Mouse (Mus musculus) midbrain, postnatal 0 days (tissue): ENCODE measurements around the gene Plpp3. TPM values are rescaled to one million over a fixed set of nuclear protein-coding genes. Genes with fewer than 3 reads are reported as not detected.

Source experiments
- ATAC-seq: fragments of 200-750 bp; cut with Nextera tagmentation; 2 replicates; pipeline ENCODE4 v1.8.0; 2017; ENCODE audit warnings: moderate number of reproducible peaks, mild to moderate bottlenecking, moderate TSS enrichment, moderate library complexity; ENCODE audit not compliant: low FRiP score
- DNase-seq: peaks from one replicate; pipeline ENCODE4 v3.0.0-alpha.2; 2015; ENCODE audit warnings: low spot score
- H3K27ac ChIP-seq: fragments of 300-500 bp; sonication (generic); 2 replicates; pipeline ENCODE4 v1.5.1; 2014; ENCODE audit warnings: low read depth, mild to moderate bottlenecking, low read length, mixed read lengths
- H3K27me3 ChIP-seq: fragments of 300-500 bp; sonication (generic); 2 replicates; pipeline ENCODE4 v1.6.1; 2014; ENCODE audit warnings: low read length, control low read depth, mixed read lengths; ENCODE audit not compliant: insufficient read depth
- H3K36me3 ChIP-seq: fragments of 300-500 bp; sonication (generic); 2 replicates; pipeline ENCODE4 v1.6.1; 2014; ENCODE audit warnings: low read length, control low read depth, mixed read lengths; ENCODE audit not compliant: insufficient read depth
- H3K4me1 ChIP-seq: fragments of 300-500 bp; sonication (generic); 2 replicates; pipeline ENCODE4 v1.6.1; 2014; ENCODE audit warnings: mild to moderate bottlenecking, control low read depth, antibody characterized with exemption, low read length, mixed read lengths; ENCODE audit not compliant: insufficient read depth
- H3K4me2 ChIP-seq: fragments of 300-500 bp; sonication (generic); 2 replicates; pipeline ENCODE4 v1.6.1; 2014; ENCODE audit warnings: low read depth, mild to moderate bottlenecking, low read length, mixed read lengths; ENCODE audit not compliant: poor library complexity, severe bottlenecking
- H3K4me3 ChIP-seq: fragments of 300-500 bp; sonication (generic); 2 replicates; pipeline ENCODE4 v1.5.1; 2014; ENCODE audit warnings: low read depth, mild to moderate bottlenecking, low read length, moderate library complexity
- H3K9ac ChIP-seq: fragments of 300-500 bp; sonication (generic); replicated peaks from 2 replicates; pipeline ENCODE4 v1.6.1; 2014; ENCODE audit warnings: mild to moderate bottlenecking, low read length, moderate library complexity, mixed read lengths; ENCODE audit not compliant: poor library complexity, severe bottlenecking
- H3K9me3 ChIP-seq: fragments of 300-500 bp; sonication (generic); 2 replicates; pipeline ENCODE4 v1.6.1; 2016; ENCODE audit warnings: low read length, control low read depth
- CTCF ChIP-seq: IDR thresholded peaks from 2 replicates; pipeline ENCODE4 v1.5.1; 2016; ENCODE audit warnings: antibody characterized with exemption, mild to moderate bottlenecking
- WGBS: fragments of 180-500 bp; shearing (Covaris S2); extraction: QIAGEN DNeasy Blood & Tissue Kit; methylation state at CpG from one replicate; pipeline ENCODE4 v1.1.7; 2014; 5-methylcytosine and 5-hydroxymethylcytosine counted together
- polyA plus RNA-seq: library from polyadenylated mRNA; unstranded; fragments of >200 nt; fragmentation: Nextera tagmentation; extraction: Ambion mirVana; gene quantifications from 2 replicates; pipeline ENCODE4 v1.2.1, GENCODE M21; 2015
- total RNA-seq: library from RNA; depleted of rRNA; stranded (reverse); fragments of >200 nt; gene quantifications from 2 replicates; pipeline ENCODE4 v1.2.3, GENCODE M21; 2014; rRNA removed

Gene Plpp3
- total RNA-seq = 121 and 148 TPM in 2 replicates
- polyA plus RNA-seq = 142 and 152 TPM in 2 replicates

GRCm38 (mm10) chr4:105157276-105158168 lies at the start of gene Plpp3:
Gene Plpp3 (plus strand): TSS chr4:105157347.
- H3K27ac ChIP-seq = peak within 1 kb of the TSS; percentile 74
- DNase-seq (peak; percentile 84), ATAC-seq (peak; percentile 69; the same call in 1 of the 2 replicates)
- WGBS = under 1% methylated on average over 72 of the region's 77 CpGs
- H3K4me2 ChIP-seq = peak within 1 kb of the TSS; percentile 89
- peaks cover 6% of the 10 kb centered on the region; the same call in 1 of the 2 replicates for H3K4me1 ChIP-seq
- H3K4me3 ChIP-seq = peak within 1 kb of the TSS; percentile 72
- H3K36me3 ChIP-seq = no peaks in the 10 kb centered on the region
- H3K9ac ChIP-seq = peak within 1 kb of the TSS; percentile 76
- H3K27me3 ChIP-seq = no peaks in the 10 kb centered on the region
- no peak for TF ChIP-seq CTCF
- H3K9me3 ChIP-seq = no peaks in the 10 kb centered on the region

DNA sequence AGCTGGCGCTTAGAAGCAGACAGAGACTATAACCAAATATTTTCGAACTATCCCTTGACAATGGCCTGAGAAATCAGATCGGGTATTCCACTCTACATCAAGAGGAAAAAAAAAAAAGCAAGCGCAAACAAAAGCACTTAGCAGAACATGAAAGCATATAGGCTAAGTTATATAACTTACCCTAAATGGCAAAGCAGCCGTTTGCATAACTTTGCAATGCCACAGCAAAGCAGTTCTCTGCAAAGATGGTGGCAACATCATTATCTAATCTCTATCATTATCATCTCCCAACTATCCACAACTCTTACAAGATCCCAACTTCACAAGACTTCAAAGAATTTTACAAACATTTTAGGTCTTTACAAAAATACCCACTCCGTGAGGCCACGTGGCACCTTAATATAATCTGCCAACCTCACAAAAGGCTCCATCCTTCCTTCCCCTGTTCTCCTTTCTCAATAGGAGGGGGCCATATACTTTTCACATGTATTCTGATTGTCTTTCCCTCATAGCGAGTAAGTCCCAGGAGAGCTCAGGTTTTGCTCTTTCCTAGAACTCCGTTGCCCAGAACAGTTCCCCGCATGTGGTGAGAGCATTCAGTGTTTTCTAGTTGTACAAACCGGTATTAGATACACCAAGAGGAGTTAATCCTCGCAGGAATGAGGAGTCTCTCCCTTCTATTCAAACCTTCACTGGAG lies 49.1 kb upstream of the Plpp3 start:
- Histone ChIP-seq H3K4me2 (peak overlapping the region; percentile 77), H3K9me3 (no peaks in the 10 kb centered on the region), H3K9ac (peak overlapping the region; percentile 19; the same call in 1 of the 2 replicates), H3K27ac (no peak overlapping the region), H3K4me1 (peaks cover 5% of the 10 kb centered on the region; the same call in 1 of the 2 replicates), H3K4me3 (peak overlapping the region; percentile 82), H3K27me3 (no peaks in the 10 kb centered on the region), H3K36me3 (no peaks in the 10 kb centered on the region)
- WGBS = 42% methylated on average over 12 of the region's 12 CpGs
- DNase-seq (no peak), ATAC-seq (no peak)
- no peak for TF ChIP-seq CTCF

DNA sequence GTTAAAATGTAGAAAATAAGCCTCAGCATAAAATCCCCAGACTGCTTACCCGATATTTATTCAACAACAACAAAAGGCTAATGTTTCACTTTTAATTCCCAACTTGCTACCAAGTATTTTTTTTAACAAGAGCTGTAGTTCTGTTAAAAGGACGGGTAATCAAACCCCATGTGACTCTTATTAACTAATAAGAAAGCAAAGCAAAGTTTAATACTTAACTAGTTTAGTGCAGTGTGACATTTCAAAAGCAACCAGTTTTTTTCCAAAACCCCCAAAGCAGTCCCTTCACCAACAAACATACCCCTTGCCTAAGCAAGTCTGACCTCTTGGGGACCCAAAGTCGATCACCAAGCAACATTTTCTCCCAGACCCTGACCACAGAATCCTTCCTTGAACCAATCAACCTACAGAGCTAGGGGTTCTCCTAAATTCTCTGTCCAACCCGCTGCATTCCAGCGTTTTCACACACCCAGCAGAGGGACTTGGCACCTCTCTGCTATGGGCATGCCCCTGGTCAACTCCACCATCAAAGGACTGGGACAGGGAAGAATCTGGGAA lies 48.4 kb upstream of the Plpp3 start:
- H3K9ac ChIP-seq = peak overlapping the region; percentile 87
- TF ChIP-seq CTCF = 0 out of 2 replicates have a peak, but pooled peaks have one; percentile 4
- H3K27me3 ChIP-seq = no peaks in the 10 kb centered on the region
- 5% methylated on average over 5 of the region's 5 CpGs for WGBS
- peaks cover 5% of the 10 kb centered on the region; the same call in 1 of the 2 replicates for H3K4me1 ChIP-seq
- H3K36me3 ChIP-seq = no peaks in the 10 kb centered on the region
- H3K27ac ChIP-seq = peak overlapping the region; percentile 87
- H3K4me2 ChIP-seq = peak overlapping the region; percentile 77
- ATAC-seq (peak; percentile 2; the same call in 1 of the 2 replicates), DNase-seq (peak; percentile 11)
- no peaks in the 10 kb centered on the region for H3K9me3 ChIP-seq
- peak overlapping the region; percentile 82 for H3K4me3 ChIP-seq

DNA sequence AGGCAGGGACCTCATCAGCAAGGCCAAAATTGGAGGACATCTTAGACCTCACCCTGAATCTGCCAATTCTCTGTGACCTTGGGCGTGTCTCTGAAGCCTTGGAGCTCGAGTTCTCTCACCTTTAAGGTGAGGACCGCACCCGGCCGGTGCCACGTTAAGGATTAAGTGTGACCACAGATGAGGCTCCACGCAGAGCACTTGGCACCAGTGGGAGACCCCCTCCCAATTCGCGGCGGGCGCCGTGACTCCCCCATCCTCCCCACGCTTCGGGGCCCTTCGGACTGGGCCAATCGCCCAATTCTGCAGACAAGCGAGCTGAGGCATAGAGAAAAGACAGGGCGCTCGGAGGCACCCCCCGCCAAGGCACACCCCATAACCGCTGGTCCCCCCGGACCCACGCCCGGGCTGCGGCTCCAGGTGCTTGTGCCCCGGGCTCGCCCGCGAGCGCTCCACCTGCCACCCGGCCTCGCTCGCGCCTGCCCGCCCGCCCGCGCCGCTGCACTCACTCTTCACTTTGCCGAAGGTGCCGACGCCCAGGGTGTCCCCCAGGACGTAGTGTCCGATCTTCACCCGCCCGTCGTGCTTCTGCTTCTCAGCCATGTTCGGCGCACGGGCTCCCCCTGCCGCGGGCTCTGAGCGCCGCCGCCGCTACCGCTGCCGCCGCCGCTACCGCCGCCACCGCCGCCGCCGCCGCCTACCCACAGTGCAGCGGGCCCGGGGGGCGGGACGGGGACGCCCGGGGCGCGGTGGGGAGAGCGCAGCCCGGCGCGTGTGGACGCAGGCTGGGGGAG lies 47.8 kb upstream of the Plpp3 start, which contains the start of gene Prkaa2:
Gene Prkaa2 (minus strand): TSS at position 692 of the 791 bp plus-strand sequence.
- under 1% methylated on average over 74 of the region's 80 CpGs for WGBS

More for the DNA sequence above, 47.8 kb upstream of the Plpp3 start, which contains the start of gene Prkaa2:
- Histone ChIP-seq H3K27me3 (no peaks in the 10 kb centered on the region), H3K36me3 (no peaks in the 10 kb centered on the region), H3K9ac (peak within 1 kb of the TSS; percentile 87), H3K9me3 (no peaks in the 10 kb centered on the region), H3K4me1 (peaks cover 5% of the 10 kb centered on the region; the same call in 1 of the 2 replicates), H3K4me2 (peak within 1 kb of the TSS; percentile 77), H3K4me3 (peak within 1 kb of the TSS; percentile 82), H3K27ac (peak within 1 kb of the TSS; percentile 87)
- TF ChIP-seq CTCF = no peak
- ATAC-seq = peak; percentile 88
- DNase-seq = peak; percentile 65
